Mouse (Mus musculus): ENCODE data around the gene Osbpl5. TPM values are rescaled to one million over a fixed set of nuclear protein-coding genes. Genes with fewer than 3 reads are reported as not detected.
A peak's percentile ranks its signal among the peaks of the same experiment; 100 is the strongest.

Osbpl5 gene
- total RNA-seq, 2 experiments from 2014 or later: 12.7 to 18.4 TPM

GRCm38 (mm10) chr7:143769461-143769860, 12.7 kb upstream of the Osbpl5 start:
- no peak for TF ChIP-seq CTCF (IDR thresholded peaks at IDR 0.05)
- DNase-seq: peak; percentile 5
- H3K27ac ChIP-seq: no peak overlapping the region
- intact Hi-C loops (cut with DNase I): no loop called here
- no peak overlapping the region for H3K4me3 ChIP-seq

GRCm38 (mm10) chr7:143768267-143768666, 11.5 kb upstream of the Osbpl5 start:
- H3K27ac ChIP-seq: no peak overlapping the region
- TF ChIP-seq CTCF (IDR thresholded peaks at IDR 0.05): no peak
- no peak for DNase-seq
- intact Hi-C loops (cut with DNase I): no loop called here
- no peak overlapping the region for H3K4me3 ChIP-seq

GRCm38 (mm10) chr7:143766893-143767292, 10.1 kb upstream of the Osbpl5 start, which contains the start of gene Mrgprg:
Mrgprg (minus strand) TSS chr7:143766993.
- intact Hi-C loops (cut with DNase I): no loop called here
- TF ChIP-seq CTCF (IDR thresholded peaks at IDR 0.05): no peak
- no peak within 1 kb of the TSS for H3K27ac ChIP-seq

GRCm38 (mm10) chr7:143764876-143765530, 8.2 kb upstream of the Osbpl5 start:
- Histone ChIP-seq H3K4me3 (no peak overlapping the region), H3K27ac (no peak overlapping the region)
- intact Hi-C loops (cut with DNase I): loop anchor here (1.0 kb wide), 2 partner anchors 17 to 59 kb away; no protein-coding TSS in a partner anchor
- no peak for DNase-seq
- TF ChIP-seq CTCF (IDR thresholded peaks at IDR 0.05): no peak

More at GRCm38 (mm10) chr7:143766893-143767292, 10.1 kb upstream of the Osbpl5 start, which contains the start of gene Mrgprg:
- DNase-seq: no peak
- H3K4me3 ChIP-seq: no peak within 1 kb of the TSS

GRCm38 (mm10) chr7:143763794-143764193, 7.0 kb upstream of the Osbpl5 start:
- Histone ChIP-seq H3K4me3 (no peak overlapping the region), H3K27ac (no peak overlapping the region)
- intact Hi-C loops (cut with DNase I): loop anchor here (1.0 kb wide), 2 partner anchors 15 to 57 kb away; no protein-coding TSS in a partner anchor
- no peak for DNase-seq
- peak; percentile 80 for TF ChIP-seq CTCF (IDR thresholded peaks at IDR 0.05)

- H3K4me3 ChIP-seq: no peak overlapping the region
- TF ChIP-seq CTCF (IDR thresholded peaks at IDR 0.05): no peak
- H3K27ac ChIP-seq: no peak overlapping the region
- peak; percentile 10 for DNase-seq
- intact Hi-C loops (cut with DNase I): no loop called here
These were observed 2.2 kb upstream of the Osbpl5 start for GRCm38 (mm10) chr7:143758956-143759355.

- H3K4me3 ChIP-seq: no peak overlapping the region
- TF ChIP-seq CTCF (IDR thresholded peaks at IDR 0.05): no peak
- H3K27ac ChIP-seq: no peak overlapping the region
- DNase-seq: peak; percentile 13
- intact Hi-C loops (cut with DNase I): no loop called here
These were observed 911 bp upstream of the Osbpl5 start for GRCm38 (mm10) chr7:143757696-143758095.

GRCm38 (mm10) chr7:143757027-143757390, 224 bp upstream of the Osbpl5 start:
- Histone ChIP-seq H3K4me3 (peak overlapping the region; percentile 68), H3K27ac (peak overlapping the region; percentile 53; the same call in 1 of the 2 replicates)
- peak; percentile 15; the same call in 1 of the 2 replicates for TF ChIP-seq CTCF (IDR thresholded peaks at IDR 0.05)
- intact Hi-C loops (cut with DNase I): no loop called here
- DNase-seq: peak; percentile 89

- no peak overlapping the region for H3K4me3 ChIP-seq
- no peak for TF ChIP-seq CTCF (IDR thresholded peaks at IDR 0.05)
- DNase-seq: peak; percentile 29
- intact Hi-C loops (cut with DNase I): no loop called here
- no peak overlapping the region for H3K27ac ChIP-seq
These were observed 1.2 kb downstream of the Osbpl5 start for GRCm38 (mm10) chr7:143755357-143756124.

GRCm38 (mm10) chr7:143753990-143754715, 2.6 kb downstream of the Osbpl5 start:
- H3K4me3 ChIP-seq: no peak overlapping the region
- no peak overlapping the region for H3K27ac ChIP-seq
- DNase-seq: peak; percentile 81
- peak; percentile 86 for TF ChIP-seq CTCF (IDR thresholded peaks at IDR 0.05)
- intact Hi-C loops (cut with DNase I): no loop called here

GRCm38 (mm10) chr7:143752606-143753005, 4.2 kb downstream of the Osbpl5 start:
- peak; percentile 15 for DNase-seq
- no peak overlapping the region for H3K4me3 ChIP-seq
- intact Hi-C loops (cut with DNase I): no loop called here
- TF ChIP-seq CTCF (IDR thresholded peaks at IDR 0.05): no peak
- no peak overlapping the region for H3K27ac ChIP-seq

- no peak for TF ChIP-seq CTCF (IDR thresholded peaks at IDR 0.05)
- intact Hi-C loops (cut with DNase I): no loop called here
- Histone ChIP-seq H3K27ac (no peak overlapping the region), H3K4me3 (no peak overlapping the region)
- no peak for DNase-seq
These were observed 4.7 kb downstream of the Osbpl5 start for GRCm38 (mm10) chr7:143752056-143752455.

GRCm38 (mm10) chr7:143751380-143751779, 5.4 kb downstream of the Osbpl5 start:
- no peak overlapping the region for H3K27ac ChIP-seq
- intact Hi-C loops (cut with DNase I): no loop called here
- DNase-seq: peak; percentile 6
- no peak for TF ChIP-seq CTCF (IDR thresholded peaks at IDR 0.05)
- H3K4me3 ChIP-seq: no peak overlapping the region
